Mouse (Mus musculus): ENCODE data around the gene Padi4.

GRCm38 (mm10) chr4:140741401-140741800, 32.6 kb downstream of the Padi4 start:
- TF ChIP-seq FLI1 (IDR thresholded peaks at IDR 0.05; ENCODE audit: low read length) (no peak), GATA1 (IDR thresholded peaks at IDR 0.05; ENCODE audit: borderline replicate concordance, low read length) (no peak)

Measured in megakaryocyte, embryonic 14.5 days (primary cell).